Mouse (Mus musculus) midbrain, embryonic 11.5 days (tissue): ENCODE measurements around the gene Ube3b. TPM values are rescaled to one million over a fixed set of nuclear protein-coding genes. Genes with fewer than 3 reads are reported as not detected.

Experiments used
- microRNA-seq: library from miRNA; unstranded; fragments of <30 nt; microRNA quantifications from one replicate; pipeline ENCODE4, GENCODE M21; 2017
- polyA plus RNA-seq: library from polyadenylated mRNA; unstranded; fragments of >200 nt; fragmentation: Nextera tagmentation; extraction: Ambion mirVana; gene quantifications from 2 replicates; pipeline ENCODE4 v1.2.1, GENCODE M21; 2014

Gene Ube3b
- polyA plus RNA-seq, 1 experiment from 2014 or later: 49.7 TPM

Small RNAs within 50 kb of the gene (microRNA-seq; reads per million reads assigned to microRNA genes)
- not detected for gene Mir7027

Other genes starting within 250 kb of the Ube3b start
- 1.6 and 1.7 TPM in 2 replicates for gene Acacb, start 234.1 kb upstream of the Ube3b start, polyA plus RNA-seq
- gene Foxn4, start 106.8 kb upstream of the Ube3b start, polyA plus RNA-seq: 6.5 and 6.9 TPM in 2 replicates
- 0.45 and 0.66 TPM in 2 replicates for gene Myo1h, start 91.4 kb upstream of the Ube3b start, polyA plus RNA-seq
- gene Kctd10, start 99 bp upstream of the Ube3b start, polyA plus RNA-seq: 104 and 112 TPM in 2 replicates
- gene Mmab, start 63.5 kb downstream of the Ube3b start, polyA plus RNA-seq: 22.3 and 23.7 TPM in 2 replicates
- gene Mvk, start 63.7 kb downstream of the Ube3b start, polyA plus RNA-seq: 62.5 and 63.3 TPM in 2 replicates
- gene Fam222a, start 187.4 kb downstream of the Ube3b start, polyA plus RNA-seq: 5.8 and 6.7 TPM in 2 replicates